Mouse (Mus musculus) Patski (cell line): ENCODE data around the gene Rrm1. TPM values are rescaled to one million over a fixed set of nuclear protein-coding genes. Genes with fewer than 3 reads are reported as not detected.
"Not testable (repeated sequence)": the region's sequence is repeated elsewhere in the genome, so short reads cannot be mapped to it uniquely, and the experiment has no call there.

Experiments
- ATAC-seq: fragments of 100-300 bp; one replicate; pipeline ENCODE4 v1.8.0; 2021
- CTCF ChIA-PET: fragments of 350-600 bp; sonication (Branson Sonifier 250); formaldehyde crosslinking; loops from one replicate; lab custom pipeline; 2022; ENCODE audit warnings: inconsistent platforms; lab: Charles Lee
- POLR2A ChIA-PET: fragments of 350-600 bp; sonication (Branson Sonifier 250); formaldehyde crosslinking; loops from one replicate; lab custom pipeline; 2022; ENCODE audit warnings: antibody characterized with exemption, inconsistent platforms; lab: Charles Lee
- DNase-seq: peaks from one replicate; pipeline ENCODE4 v3.0.0-alpha.2; 2011; ENCODE audit warnings: low read depth, low spot score
- H3K27me3 ChIP-seq: fragments of 371-371 bp; one replicate; pipeline ENCODE4 v1.5.1; 2021
- CTCF ChIP-seq: fragments of 100-300 bp; IDR thresholded peaks from one replicate; pipeline ENCODE4 v1.5.1; 2021
- in situ Hi-C: fragments of 300-500 bp; cut with MboI; formaldehyde crosslinking; loops from 3 replicates; pipeline ENCODE4 v1.11.1; 2018; ENCODE audit warnings: low pct_unique_long_range_greater_than_20kb, mixed read lengths
- polyA plus RNA-seq: library from polyadenylated mRNA; unstranded; gene quantifications from one replicate; pipeline ENCODE4 v1.2.3, GENCODE M21; 2021

Rrm1 gene
- polyA plus RNA-seq, 1 experiment from 2014 or later, result 85.9 TPM

DNA sequence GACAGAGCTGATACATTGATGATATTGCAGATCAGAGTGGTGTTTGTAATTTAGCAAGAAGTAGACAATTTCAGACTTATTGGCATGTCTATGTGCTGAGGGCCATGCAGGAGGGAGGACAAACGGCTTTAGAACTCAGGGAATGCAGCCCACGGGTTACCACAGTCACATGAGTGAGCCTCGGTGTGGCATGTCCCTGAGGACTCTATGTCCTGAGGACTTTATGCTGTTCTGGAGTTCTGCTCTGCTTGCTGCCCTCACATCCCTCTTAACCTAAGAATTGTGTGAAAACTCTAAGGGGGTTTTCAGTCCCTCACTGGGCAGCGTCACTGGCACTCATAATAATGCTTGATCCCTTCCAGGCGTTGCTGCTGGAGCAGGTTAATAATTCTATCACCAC, 31.2 kb downstream of the Rrm1 start:
- POLR2A ChIA-PET, result no interaction called here
- no peak for ATAC-seq
- DNase-seq, result no peak
- CTCF ChIA-PET, result no interaction called here
- no peaks in the 10 kb centered on the region for H3K27me3 ChIP-seq
- TF ChIP-seq CTCF, result no peak
- in situ Hi-C loops, result no loop called here

DNA sequence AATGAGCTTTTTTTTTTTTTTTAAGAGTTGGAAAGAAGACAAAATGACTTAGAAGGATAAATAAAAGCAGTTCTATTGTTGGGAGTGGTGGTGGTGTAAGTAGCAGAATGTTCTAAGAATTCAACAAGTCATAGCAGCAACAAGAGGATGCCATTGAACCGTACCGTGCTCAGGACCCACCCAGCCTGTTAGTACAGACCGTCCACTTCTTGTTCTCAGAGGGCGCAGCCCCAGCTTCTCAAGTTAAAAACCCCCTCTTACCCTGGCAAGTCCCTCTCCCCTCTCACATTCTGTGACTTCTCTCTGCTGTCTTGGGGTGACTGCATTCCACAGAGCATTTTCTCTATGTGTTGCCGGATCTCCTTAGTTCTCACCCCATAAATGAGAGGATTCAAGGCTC, 35.1 kb downstream of the Rrm1 start:
- ChIA-PET CTCF (no interaction called here), POLR2A (no interaction called here)
- ATAC-seq (no peak), DNase-seq (no peak)
- in situ Hi-C loops, result no loop called here
- H3K27me3 ChIP-seq, result no peaks in the 10 kb centered on the region
- no peak for TF ChIP-seq CTCF

DNA sequence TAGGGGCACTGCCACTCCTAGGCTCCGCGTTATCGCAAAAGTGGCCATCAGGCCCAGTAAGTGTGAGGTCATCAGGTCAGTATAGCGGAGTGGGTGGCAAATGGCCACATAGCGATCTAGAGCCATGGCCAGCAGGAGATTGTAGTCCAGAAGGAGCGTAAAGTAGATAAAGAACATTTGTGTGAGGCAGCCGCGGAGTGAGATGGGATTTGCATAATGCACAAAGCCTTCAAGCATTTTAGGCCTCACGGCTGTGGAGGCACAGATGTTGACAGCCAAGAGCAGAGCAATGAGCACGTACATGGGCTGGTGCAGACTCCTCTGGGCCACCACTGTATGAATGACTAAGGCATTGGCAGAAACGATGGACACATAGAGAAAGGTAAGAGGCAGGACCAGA, 35.9 kb downstream of the Rrm1 start:
- H3K27me3 ChIP-seq, result no peaks in the 10 kb centered on the region
- in situ Hi-C loops, result no loop called here
- CTCF ChIA-PET, result no interaction called here
- DNase-seq (no peak), ATAC-seq (no peak)
- no peak for TF ChIP-seq CTCF
- POLR2A ChIA-PET, result no interaction called here

DNA sequence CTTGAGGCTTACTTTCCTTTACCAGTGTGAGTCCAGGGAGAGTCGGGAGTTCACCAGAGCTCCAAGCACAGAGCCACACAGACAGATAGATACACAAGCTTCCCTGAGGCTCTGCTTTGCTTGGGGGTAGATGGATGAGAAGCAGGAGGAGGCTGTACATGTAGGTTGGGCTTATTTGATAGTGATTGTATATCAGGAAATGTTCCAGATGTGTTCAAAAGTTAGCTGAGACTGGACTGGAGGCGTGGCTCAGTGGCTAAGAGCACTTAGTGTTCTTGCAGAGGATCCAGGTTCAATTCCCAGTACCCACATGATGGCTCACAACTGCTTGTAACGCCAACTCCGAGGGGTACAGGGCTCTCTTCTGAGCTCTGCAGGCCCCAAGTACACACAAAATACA, 36.9 kb downstream of the Rrm1 start:
- H3K27me3 ChIP-seq, result no peaks in the 10 kb centered on the region
- TF ChIP-seq CTCF, result no peak
- POLR2A ChIA-PET, result no interaction called here
- CTCF ChIA-PET, result interaction anchor here (0.7 kb wide), 1 partner anchor 24 kb away, joined by 3 read pairs; no protein-coding TSS in a partner anchor
- in situ Hi-C loops, result no loop called here
- ATAC-seq, result no peak
- no peak for DNase-seq

DNA sequence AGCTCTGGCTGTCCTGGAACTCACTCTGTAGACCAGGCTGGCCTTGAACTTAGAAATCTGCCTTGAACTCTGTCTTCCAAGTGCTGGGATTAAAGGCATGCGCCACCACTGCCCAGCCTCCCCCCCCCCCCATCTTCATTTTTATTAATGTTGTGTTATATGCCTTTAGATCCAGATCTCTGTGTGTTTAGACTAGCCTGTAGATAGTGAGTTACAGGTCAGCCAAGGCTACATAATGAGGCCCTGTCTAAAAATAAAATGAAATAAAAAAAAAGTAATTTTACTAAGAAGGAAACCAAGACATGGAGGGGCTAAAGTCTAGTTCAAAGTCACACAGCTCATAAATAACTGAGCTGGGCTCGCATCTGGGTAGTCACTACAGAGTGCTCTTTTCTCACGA, 37.4 kb downstream of the Rrm1 start:
- no peaks in the 10 kb centered on the region for H3K27me3 ChIP-seq
- in situ Hi-C loops, result no loop called here
- no peak for TF ChIP-seq CTCF
- DNase-seq, result no peak
- CTCF ChIA-PET, result interaction anchor here (0.7 kb wide), 1 partner anchor 24 kb away, joined by 3 read pairs; no protein-coding TSS in a partner anchor
- POLR2A ChIA-PET, result no interaction called here
- ATAC-seq, result no peak

DNA sequence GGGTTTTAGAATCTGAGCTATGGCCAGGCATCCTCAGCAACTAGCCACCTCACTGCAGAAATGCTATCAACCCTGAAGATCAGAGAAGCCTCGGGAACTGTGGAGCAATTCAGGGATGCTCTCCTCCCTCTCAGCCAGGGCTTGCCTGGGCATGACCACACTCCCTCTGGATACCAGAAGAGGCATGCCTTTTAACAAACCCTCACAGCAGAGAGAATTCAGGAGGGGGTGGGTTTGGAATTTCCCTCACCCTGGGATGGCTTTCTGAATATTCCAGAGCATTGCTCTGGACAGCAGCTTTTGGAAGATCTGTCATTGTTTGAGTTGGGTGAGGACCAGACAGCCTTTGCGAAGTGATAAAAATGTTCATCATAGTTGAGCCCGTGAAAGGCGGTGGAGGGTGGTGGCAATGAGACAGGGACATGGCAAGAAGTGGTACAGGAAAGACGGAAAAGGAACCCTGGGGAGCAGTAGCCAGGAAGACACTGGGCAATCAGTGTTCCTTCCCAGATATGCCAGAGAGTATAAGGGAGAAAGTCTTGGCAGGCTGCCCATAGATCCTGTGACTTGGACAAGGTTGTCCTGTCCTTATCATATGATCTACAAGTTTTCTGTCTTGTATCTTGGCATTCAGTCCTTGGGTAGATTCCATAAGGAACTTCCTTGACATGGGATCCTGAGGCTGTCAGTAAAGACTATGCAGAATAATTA, 38.0 kb downstream of the Rrm1 start:
- POLR2A ChIA-PET, result no interaction called here
- H3K27me3 ChIP-seq, result no peaks in the 10 kb centered on the region
- in situ Hi-C loops, result no loop called here
- ATAC-seq, result peak; percentile 77
- DNase-seq, result no peak
- CTCF ChIA-PET, result interaction anchor here (0.7 to 1.3 kb wide), 2 partner anchors 15 to 25 kb away, joined by 3 read pairs; no protein-coding TSS in a partner anchor
- no peak for TF ChIP-seq CTCF

DNA sequence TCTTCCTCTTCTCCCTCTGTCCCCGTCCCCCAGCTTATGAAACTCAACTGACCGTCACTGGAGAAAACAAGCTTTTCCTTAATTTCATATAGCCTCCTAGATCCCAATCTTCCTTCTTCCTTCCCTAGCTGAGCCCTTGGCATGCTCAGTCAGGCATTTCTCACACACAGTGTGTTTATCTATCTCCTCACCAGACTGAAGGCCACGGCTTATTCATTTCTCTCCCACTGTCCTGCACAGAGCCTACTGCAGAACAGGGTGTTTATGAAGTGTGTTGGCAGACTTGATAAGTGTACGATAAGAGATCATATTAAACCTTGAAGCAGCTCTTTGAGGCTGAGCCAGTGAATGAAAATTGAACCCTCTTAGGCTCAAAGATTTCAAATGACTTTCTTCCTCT, 39.3 kb downstream of the Rrm1 start:
- no peak for DNase-seq
- in situ Hi-C loops, result no loop called here
- no peak for ATAC-seq
- CTCF ChIA-PET, result interaction anchor here (0.8 to 1.3 kb wide), 2 partner anchors 17 to 157 kb away, joined by 3 read pairs; no protein-coding TSS in a partner anchor
- POLR2A ChIA-PET, result no interaction called here
- no peaks in the 10 kb centered on the region for H3K27me3 ChIP-seq
- no peak for TF ChIP-seq CTCF

DNA sequence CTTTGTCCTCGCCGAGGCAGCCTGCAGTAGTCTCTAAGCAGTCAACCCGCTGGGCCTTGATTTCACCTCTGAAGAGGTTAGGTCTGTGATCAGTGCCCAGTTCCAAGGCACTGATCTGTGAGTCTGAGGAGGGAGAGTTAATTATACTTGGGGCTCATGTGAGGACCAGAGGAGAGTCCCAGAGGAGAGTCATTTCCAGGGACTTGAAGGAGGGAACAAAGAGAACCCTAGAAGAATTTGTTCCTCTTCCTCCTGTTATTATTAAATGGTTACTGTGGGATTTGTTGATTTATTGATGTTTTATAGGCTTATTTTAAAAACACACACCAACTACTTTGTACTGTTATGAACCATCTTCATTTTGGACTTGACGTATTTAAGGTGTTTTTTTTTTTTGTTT, 40.1 kb downstream of the Rrm1 start, which contains the start of gene Olfr543:
Olfr543 (minus strand) TSS at position 101 of the 400 bp plus-strand sequence.
- no peak for DNase-seq
- no peak for TF ChIP-seq CTCF
- no peaks in the 10 kb centered on the region for H3K27me3 ChIP-seq
- POLR2A ChIA-PET, result no interaction called here
- no peak for ATAC-seq
- in situ Hi-C loops, result no loop called here
- CTCF ChIA-PET, result no interaction called here

DNA sequence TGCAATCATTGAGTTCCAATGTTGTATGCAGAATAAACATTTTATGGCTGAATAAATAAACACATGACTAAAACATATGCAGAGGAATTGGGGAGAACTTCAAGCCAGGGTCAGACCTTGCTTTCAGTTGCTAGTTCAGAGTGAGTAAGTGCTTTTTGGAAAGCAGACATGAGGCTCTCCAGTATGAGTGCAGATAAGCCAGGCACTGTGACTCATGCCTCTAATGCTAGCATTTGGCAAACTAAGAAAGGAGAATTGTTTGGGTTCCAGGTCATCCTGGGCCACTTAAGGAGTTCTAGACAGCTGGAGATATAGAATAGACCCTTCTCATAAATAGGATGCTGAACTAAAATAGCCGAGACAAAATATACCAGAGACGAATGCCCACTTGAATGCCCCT, 42.2 kb downstream of the Rrm1 start:
- DNase-seq, result no peak
- no peak for ATAC-seq
- H3K27me3 ChIP-seq, result no peaks in the 10 kb centered on the region
- TF ChIP-seq CTCF, result no peak
- ChIA-PET CTCF (interaction anchor here (1.4 kb wide), 1 partner anchor 30 kb away, joined by 3 read pairs; no protein-coding TSS in a partner anchor), POLR2A (no interaction called here)
- in situ Hi-C loops, result no loop called here

DNA sequence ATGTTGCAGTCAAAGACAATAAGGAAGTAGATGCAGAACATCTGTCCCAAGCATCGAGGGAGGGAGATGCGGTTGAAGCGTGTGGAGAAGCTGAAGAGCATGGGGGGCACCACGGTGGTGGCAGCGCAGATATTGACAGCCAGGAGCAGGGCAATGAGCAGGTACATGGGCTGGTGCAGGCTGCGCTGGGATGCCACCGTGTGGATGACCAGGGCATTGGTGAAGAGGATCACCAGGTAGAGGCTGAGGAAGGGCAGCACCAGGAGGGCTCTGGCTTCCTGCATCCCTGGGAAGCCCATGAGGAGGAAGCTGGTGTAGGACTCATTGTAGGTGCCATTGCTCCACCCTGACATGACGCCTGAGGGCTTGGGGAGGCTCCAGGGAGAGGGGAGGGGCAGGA, 43.3 kb downstream of the Rrm1 start:
- DNase-seq, POLR2A ChIA-PET, CTCF ChIA-PET, H3K27me3 ChIP-seq, in situ Hi-C loops: not testable (repeated sequence)
- ATAC-seq, result peak; percentile 32

DNA sequence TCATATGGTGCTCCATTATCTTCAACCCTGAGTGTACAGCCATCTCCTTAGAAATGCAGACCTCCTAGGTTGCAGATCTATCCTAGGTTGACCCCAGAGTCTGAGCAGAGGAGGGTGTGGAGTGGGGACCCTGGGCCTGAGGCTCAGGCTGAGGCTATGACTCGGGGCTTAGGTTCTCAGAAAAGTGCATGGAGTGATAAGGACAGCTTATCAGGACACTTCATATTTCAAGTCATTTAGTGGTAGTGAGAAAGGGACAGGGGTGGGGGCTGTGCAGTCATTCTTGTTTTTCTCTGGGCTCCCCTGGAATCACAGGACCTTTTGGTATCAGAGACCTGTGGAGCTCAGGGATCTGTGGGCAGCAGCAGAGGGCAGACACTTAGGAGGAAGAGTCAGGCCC, 44.6 kb downstream of the Rrm1 start:
- no peak for ATAC-seq
- in situ Hi-C loops, result no loop called here

More for the DNA sequence above, 44.6 kb downstream of the Rrm1 start:
- no peaks in the 10 kb centered on the region for H3K27me3 ChIP-seq
- ChIA-PET POLR2A (no interaction called here), CTCF (no interaction called here)
- TF ChIP-seq CTCF, result no peak
- no peak for DNase-seq
